Mouse (Mus musculus) urinary bladder, postnatal 36 days (tissue): ENCODE results near the gene Dop1a.

Experiments
- DNase-seq, 2 experiments: peaks; one replicate each; pipeline ENCODE4 v3.0.0; 2022; ENCODE audit warnings: low spot score in 2 of 2, mixed read lengths in 1 of 2

Gene Dop1a

DNA sequence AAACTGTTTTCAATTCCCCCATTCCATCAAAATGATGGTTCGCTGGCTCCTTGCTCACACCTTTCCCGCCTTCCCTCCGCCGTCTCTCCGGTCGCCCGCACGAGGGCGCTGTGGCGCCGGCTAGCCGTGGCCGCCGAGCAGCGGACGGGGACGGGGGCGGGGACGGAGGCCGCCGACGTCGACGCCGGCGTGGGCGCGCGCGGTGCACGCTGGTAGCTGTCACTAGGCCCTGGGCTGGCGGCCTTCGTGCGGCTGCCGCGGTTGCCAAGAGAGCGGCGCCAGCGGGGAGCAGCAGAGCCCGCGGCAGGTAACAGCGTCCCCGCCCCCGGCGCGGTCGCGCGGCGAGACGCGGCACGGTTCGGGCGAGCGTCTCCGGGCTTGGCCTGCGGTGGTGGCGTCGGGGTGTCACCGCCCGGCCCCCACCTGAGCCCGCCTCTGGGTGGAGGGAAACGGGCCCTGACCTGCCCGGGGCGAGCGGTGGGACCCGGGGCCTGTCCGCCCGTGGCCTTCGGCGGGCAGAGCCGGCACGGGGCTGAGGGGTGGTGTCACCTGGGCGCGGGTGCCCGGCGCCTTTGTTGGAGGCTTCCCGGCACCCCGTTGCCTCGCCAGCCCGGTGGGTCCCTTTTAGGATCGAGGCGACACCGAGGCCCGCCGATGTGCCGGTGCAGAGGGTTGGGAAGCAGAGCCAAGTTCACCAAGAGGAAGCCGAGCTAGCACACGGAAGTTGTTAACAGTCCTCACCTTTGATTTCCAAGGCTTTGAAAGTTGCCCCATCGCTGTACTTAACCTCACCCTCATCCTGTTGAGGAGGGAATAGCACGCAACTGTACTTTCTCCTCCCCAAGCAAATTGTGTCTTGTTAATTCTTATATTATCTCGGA, at the start of gene Dop1a:
Gene Dop1a, plus strand, starts transcription at position 165 of the 881 bp plus-strand sequence.
- peak; percentile 82 to 89 for DNase-seq

DNA sequence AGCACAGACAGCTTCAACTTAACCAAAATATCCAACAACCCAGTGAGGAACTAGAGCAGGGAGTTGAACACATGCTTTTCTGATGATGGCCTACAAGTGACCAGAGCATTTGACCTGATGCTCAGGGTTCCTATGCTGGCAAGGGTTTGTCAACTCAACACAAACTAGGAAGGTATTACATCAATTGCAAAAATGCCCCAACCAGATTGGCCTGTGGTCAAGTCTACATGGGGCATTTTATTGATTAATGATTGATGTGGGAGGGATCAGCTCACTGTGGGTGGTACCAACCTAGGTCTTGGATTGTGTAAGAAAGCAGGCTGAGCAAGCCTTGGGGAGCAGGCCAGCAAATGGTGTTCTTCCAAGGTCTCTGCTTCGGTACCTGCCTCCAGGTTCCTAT, 49.0 kb upstream of the Dop1a start:
- no peak for DNase-seq

- DNase-seq = no peak
Observed at GRCm38 (mm10) chr9:86419366-86419765, 47.6 kb upstream of the Dop1a start.

GRCm38 (mm10) chr9:86423331-86423730, 43.6 kb upstream of the Dop1a start:
- no peak for DNase-seq

DNA sequence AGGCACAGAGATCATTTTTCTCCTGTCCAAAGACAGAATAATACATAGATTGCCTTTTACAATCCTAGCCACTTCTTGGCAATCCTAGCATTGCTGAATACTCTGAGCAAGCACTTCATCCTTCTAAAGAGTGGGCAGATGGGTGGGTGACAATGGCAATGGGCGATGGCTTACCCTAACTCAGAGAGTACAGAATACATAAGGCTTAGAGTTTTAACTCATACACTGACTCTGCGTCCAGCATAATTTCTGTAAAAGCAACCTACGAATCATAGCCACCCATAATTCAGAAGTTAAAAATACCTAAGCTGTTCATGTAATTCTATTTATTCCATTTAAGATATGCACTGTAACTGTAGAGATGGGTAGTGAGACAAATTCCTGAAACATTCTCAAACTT, 31.4 kb upstream of the Dop1a start:
- DNase-seq = no peak

- DNase-seq = no peak
Observed at GRCm38 (mm10) chr9:86436608-86437007, 30.3 kb upstream of the Dop1a start.

- no peak for DNase-seq
Observed at GRCm38 (mm10) chr9:86438337-86439009, 28.5 kb upstream of the Dop1a start.

GRCm38 (mm10) chr9:86442248-86442647, 24.7 kb upstream of the Dop1a start:
- DNase-seq = no peak

GRCm38 (mm10) chr9:86446847-86447246, 20.1 kb upstream of the Dop1a start:
- no peak for DNase-seq

GRCm38 (mm10) chr9:86447431-86447830, 19.5 kb upstream of the Dop1a start:
- no peak for DNase-seq

DNA sequence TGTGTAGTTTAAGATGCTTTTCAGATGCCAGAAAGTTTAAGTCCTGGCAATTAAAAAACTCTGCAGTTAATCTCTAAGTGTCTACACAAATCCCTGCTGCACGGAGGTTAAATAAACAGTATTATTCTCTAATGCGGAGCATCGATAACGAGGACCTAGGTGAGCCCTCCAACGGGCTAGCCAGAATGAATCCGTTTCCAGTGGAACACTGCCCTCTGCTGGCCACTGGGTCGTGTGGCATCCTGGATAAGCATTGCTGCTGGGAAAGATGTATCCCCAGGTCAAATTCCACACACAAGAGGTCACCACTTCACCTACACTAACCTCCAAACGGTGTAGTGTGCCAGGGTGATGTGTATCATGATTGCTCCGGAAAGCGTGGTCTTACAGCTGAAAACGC, 17.4 kb upstream of the Dop1a start:
- DNase-seq = peak; percentile 58 to 78

GRCm38 (mm10) chr9:86451094-86451493, 15.9 kb upstream of the Dop1a start:
- no peak for DNase-seq

DNA sequence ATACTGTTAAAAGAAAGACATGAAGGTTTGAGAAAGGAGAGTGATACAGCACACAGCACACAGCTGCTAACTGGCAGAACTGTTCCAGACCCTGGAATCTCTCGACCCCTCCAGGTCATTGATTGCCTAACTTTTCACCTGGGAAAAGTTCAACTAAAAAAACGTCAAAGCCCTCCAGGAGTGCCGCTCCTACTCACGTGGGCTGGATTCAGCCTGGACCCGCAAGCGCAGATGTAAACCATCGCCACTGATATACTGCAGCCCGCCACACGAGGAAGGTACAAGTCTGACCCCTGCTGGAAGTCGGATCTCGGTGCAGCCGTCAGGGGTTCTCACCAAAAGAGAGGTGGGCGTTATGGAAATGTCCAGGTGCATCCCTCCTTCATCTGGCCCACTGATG, 15.3 kb upstream of the Dop1a start:
- peak; percentile 34 to 35 for DNase-seq

DNA sequence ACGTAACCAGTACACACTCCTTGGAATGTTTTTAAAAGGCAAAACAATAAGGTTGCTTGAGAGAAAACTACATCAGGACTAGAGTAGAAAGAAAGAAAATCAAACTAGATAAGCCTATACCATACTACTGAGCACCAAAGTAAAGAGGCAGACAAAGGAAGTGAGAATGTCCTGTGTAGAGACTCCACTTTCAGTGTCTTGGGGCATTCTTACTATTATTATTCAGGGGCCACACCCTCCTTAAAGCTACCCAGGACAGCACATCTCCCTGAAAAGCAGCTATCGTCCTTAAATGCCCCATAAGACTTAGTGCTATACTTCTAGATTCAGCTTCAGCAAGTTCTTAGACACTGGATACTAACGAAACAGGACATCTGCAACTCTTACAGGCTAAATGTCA, 13.3 kb upstream of the Dop1a start:
- DNase-seq = no peak

DNA sequence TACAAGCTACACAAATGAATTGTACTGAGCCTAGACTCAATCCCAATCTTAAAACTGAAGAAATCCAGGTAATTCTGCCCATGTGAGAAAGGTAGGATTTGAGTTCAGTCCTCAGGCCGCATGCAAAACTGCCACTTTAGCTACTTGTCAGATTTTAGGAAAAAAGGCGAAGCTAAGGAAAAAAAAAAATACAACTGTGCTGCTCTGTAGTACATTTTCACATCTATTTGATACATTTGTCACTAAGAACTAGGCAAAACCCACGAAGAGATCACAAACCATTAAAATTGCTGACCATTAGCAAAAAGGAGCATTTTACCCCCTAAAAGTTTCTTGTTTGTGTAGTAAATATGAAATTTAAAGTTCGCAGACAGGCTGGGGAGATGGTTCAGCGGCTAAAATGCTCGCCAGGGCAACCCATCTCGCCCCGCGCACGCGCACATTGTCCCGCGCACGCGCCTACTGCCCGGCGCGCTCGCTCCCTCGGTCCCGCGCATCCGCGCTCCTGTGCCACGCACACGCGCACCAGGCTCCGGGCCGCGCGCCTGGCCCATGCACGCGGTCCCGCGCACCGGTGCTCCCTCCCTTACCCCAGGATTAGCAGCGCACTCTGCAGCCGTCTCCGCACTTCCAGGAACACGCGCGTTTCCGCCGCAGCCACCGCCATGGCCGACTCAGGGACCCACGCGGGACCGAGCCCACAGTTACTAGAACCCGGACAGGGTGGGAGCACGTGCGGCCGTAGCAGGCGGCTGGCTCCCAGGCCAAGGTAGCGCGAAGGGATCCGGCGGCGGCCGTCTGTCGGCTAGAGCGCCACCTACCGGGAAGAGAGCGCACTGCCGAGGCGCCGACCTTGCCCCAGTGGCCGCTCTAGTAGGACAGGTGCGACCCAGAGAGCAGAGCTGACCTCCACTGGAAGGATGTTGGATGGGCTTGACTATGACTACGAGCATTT, 2.5 kb upstream of the Dop1a start, which contains the start of gene Ube2cbp:
Gene Ube2cbp, minus strand, starts transcription at position 800 of the 955 bp plus-strand sequence.
- peak; percentile 81 for DNase-seq

GRCm38 (mm10) chr9:86475956-86476355, 9.0 kb downstream of the Dop1a start:
- DNase-seq = no peak

GRCm38 (mm10) chr9:86476763-86477162, 9.8 kb downstream of the Dop1a start:
- no peak for DNase-seq

GRCm38 (mm10) chr9:86478414-86479093, 11.6 kb downstream of the Dop1a start:
- DNase-seq = no peak

DNA sequence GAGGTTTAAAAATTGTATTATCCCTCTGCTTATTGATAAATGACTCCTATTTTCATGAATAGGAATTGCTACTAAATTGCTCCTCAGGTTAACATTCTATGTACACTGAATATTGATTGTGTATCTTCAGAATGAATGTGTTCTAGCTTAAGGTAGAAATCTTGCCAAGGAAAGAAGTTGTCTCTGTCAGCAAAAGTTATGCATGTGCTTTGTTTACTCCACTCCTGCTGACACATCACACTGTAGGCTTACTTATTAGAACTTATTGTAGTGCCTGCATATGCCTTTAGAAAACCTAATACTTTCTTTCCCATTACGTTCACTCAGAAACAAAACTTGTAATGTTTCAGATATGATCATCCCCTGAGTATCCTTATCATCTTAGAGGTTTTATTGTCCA, 15.3 kb downstream of the Dop1a start:
- DNase-seq = no peak

GRCm38 (mm10) chr9:86491740-86492139, 24.8 kb downstream of the Dop1a start:
- DNase-seq = no peak

- DNase-seq = no peak
Observed at GRCm38 (mm10) chr9:86496261-86496660, 29.3 kb downstream of the Dop1a start.
